Mouse (Mus musculus) CH12F3 (cell line): ENCODE measurements at regions not wholly inside any gene's neighbourhood (a gene's known extent, or its start where the extent isn't known, plus 50 kb on each side); places are given as distances from the start of the nearest gene placed in this dataset.

ENCODE experiments used
- in situ Hi-C: fragments of 300-500 bp; cut with MboI; formaldehyde crosslinking; loops from 2 replicates; pipeline ENCODE4 v1.14.3; 2020; ENCODE audit warnings: low sequenced_read_pairs

- in situ Hi-C loops = no loop called here
These were observed 312.3 kb upstream of the Jarid2 start for GRCm38 (mm10) chr13:44416986-44417385.

GRCm38 (mm10) chr13:44419056-44419455 lies 310.2 kb upstream of the Jarid2 start:
- in situ Hi-C loops = no loop called here

GRCm38 (mm10) chr13:44419472-44420226 lies 309.6 kb upstream of the Jarid2 start:
- in situ Hi-C loops = no loop called here

GRCm38 (mm10) chr13:44420227-44420592 lies 309.1 kb upstream of the Jarid2 start:
- in situ Hi-C loops = no loop called here

GRCm38 (mm10) chr13:44420941-44421340 lies 308.3 kb upstream of the Jarid2 start:
- in situ Hi-C loops = no loop called here

- in situ Hi-C loops = no loop called here
These were observed 307.8 kb upstream of the Jarid2 start for GRCm38 (mm10) chr13:44421426-44421825.

GRCm38 (mm10) chr13:44421922-44422321 lies 307.4 kb upstream of the Jarid2 start:
- in situ Hi-C loops = no loop called here

GRCm38 (mm10) chr13:44430492-44430891 lies 298.8 kb upstream of the Jarid2 start:
- in situ Hi-C loops = no loop called here

GRCm38 (mm10) chr13:44437709-44438108 lies 291.6 kb upstream of the Jarid2 start:
- in situ Hi-C loops = no loop called here

- in situ Hi-C loops = no loop called here
These were observed 288.2 kb upstream of the Jarid2 start for GRCm38 (mm10) chr13:44441061-44441460.

- in situ Hi-C loops = no loop called here
These were observed 280.0 kb upstream of the Jarid2 start for GRCm38 (mm10) chr13:44449216-44449830.

- in situ Hi-C loops = no loop called here
These were observed 278.1 kb upstream of the Jarid2 start for GRCm38 (mm10) chr13:44451224-44451623.

- in situ Hi-C loops = no loop called here
These were observed 276.1 kb upstream of the Jarid2 start for GRCm38 (mm10) chr13:44453131-44453530.

GRCm38 (mm10) chr13:44454136-44454535 lies 275.1 kb upstream of the Jarid2 start:
- in situ Hi-C loops = no loop called here

- in situ Hi-C loops = no loop called here
These were observed 274.1 kb upstream of the Jarid2 start for GRCm38 (mm10) chr13:44455193-44455592.

GRCm38 (mm10) chr13:44458744-44459143 lies 270.5 kb upstream of the Jarid2 start:
- in situ Hi-C loops = no loop called here

- in situ Hi-C loops = no loop called here
These were observed 270.1 kb upstream of the Jarid2 start for GRCm38 (mm10) chr13:44459148-44459547.

GRCm38 (mm10) chr13:44463675-44464074 lies 265.6 kb upstream of the Jarid2 start:
- in situ Hi-C loops = no loop called here

- in situ Hi-C loops = no loop called here
These were observed 263.7 kb upstream of the Jarid2 start for GRCm38 (mm10) chr13:44465567-44465966.

GRCm38 (mm10) chr13:44468963-44469674 lies 260.2 kb upstream of the Jarid2 start:
- in situ Hi-C loops = no loop called here

- in situ Hi-C loops = no loop called here
These were observed 259.6 kb upstream of the Jarid2 start for GRCm38 (mm10) chr13:44469675-44470074.

GRCm38 (mm10) chr13:44473200-44473599 lies 256.1 kb upstream of the Jarid2 start:
- in situ Hi-C loops = no loop called here
